ENCODE assay signal across 8 mouse cellular contexts in genomic region chr11:116138468-116139138, GRCm38 (mm10). TPM values are rescaled to one million over a fixed set of nuclear protein-coding genes. Genes with fewer than 3 reads are reported as not detected.
DNase-seq lines count a peak whose midpoint lies in the region; ATAC-seq lines count a peak whose summit lies in the region.

Gene Mrpl38, minus strand, starts transcription at chr11:116138868.

- peaks cover 16% of the 10 kb centered on the region; the same call in 1 of the 2 replicates for H3K79me2 ChIP-seq in macrophage (ENCODE audit: inconsistent target)

- peak within 1 kb of the TSS; percentile 79 for H3K9ac ChIP-seq in hindbrain, embryonic 16.5 days (ENCODE audit: low read depth, low read length)

- H3K27me3 ChIP-seq in hindbrain, embryonic 16.5 days (replicated peaks; ENCODE audit: control insufficient read depth, insufficient read depth, low read length) = no peaks in the 10 kb centered on the region

- peaks cover 15% of the 10 kb centered on the region for H3K36me3 ChIP-seq in hindbrain, embryonic 16.5 days (ENCODE audit: control insufficient read depth, insufficient read depth, low read length)
- H3K36me3 ChIP-seq in macrophage (ENCODE audit: inconsistent target) = no peaks in the 10 kb centered on the region; the same call in 1 of the 2 replicates

- H3K4me1 ChIP-seq in hindbrain, embryonic 16.5 days (ENCODE audit: control insufficient read depth, insufficient read depth, low read depth, low read length) = peaks cover 6% of the 10 kb centered on the region

- ATAC-seq in hindbrain, embryonic 16.5 days = peak; percentile 96

- no peaks in the 10 kb centered on the region for H3K9me3 ChIP-seq in hindbrain, embryonic 16.5 days (ENCODE audit: control insufficient read depth, low read length)

- 0% methylated on average over 53 of the region's 60 CpGs for WGBS in hindbrain, embryonic 16.5 days
- under 1% methylated on average over 59 of the region's 60 CpGs for WGBS in macrophage (ENCODE audit: missing documents)

- peak within 1 kb of the TSS; percentile 65 for H3K27ac ChIP-seq in hindbrain, embryonic 16.5 days (ENCODE audit: low read depth, low read length)
- H3K27ac ChIP-seq in macrophage = no peak within 1 kb of the TSS

- H3K4me3 ChIP-seq in hindbrain, embryonic 16.5 days (ENCODE audit: low read length) = peak within 1 kb of the TSS; percentile 66
- H3K4me3 ChIP-seq in macrophage (ENCODE audit: inconsistent target) = peak within 1 kb of the TSS; percentile 58

- peak within 1 kb of the TSS; percentile 65 for H3K4me2 ChIP-seq in hindbrain, embryonic 16.5 days (ENCODE audit: low read length)

- peak; percentile 90 for DNase-seq in T-cell, adult 2 months (ENCODE audit: low spot score)
- peak; percentile 84 to 85 for DNase-seq in cerebellum, postnatal 36 days
- DNase-seq in gastrocnemius, adult 18-20 months (ENCODE audit: low spot score) = peak; percentile 90
- peak; percentile 68 to 75 for DNase-seq in left cerebral cortex, adult 18-20 months (ENCODE audit: low spot score in 2 of 2)
- DNase-seq in right cerebral cortex, adult 18-20 months = peak; percentile 84
- DNase-seq in urinary bladder, postnatal 10 days (ENCODE audit: low spot score) = peak; percentile 63

RNA-seq across cellular contexts. Expression of gene Mrpl38, which starts in this region (rescaled TPM):
- total RNA-seq in gastrocnemius, adult 18-20 months (2021) = 10 to 100 TPM; 48.4 to 52.9 TPM
- 84.0 and 86.8 TPM in 2 replicates for polyA plus RNA-seq in hindbrain, embryonic 16.5 days (2015; fragmentation: Nextera tagmentation; extraction: Ambion mirVana)
- total RNA-seq in left cerebral cortex, adult 18-20 months (2021) = 10 to 100 TPM; 61.7 to 66.9 TPM
- 10 to 100 TPM in 25 of 26 experiments, 1 to 10 TPM in 1; 9.0 to 74.1 (median 28.7) TPM for total RNA-seq in macrophage (2018; cell fraction: chromatin; rRNA removed)
- total RNA-seq in macrophage (2018; cell fraction: cytosol; rRNA removed) = 10 to 100 TPM; 12.5 to 23.6 (median 18.4) TPM
- total RNA-seq in macrophage (2018; cell fraction: nucleus; rRNA removed) = 10 to 100 TPM; 11.5 to 41.9 (median 19.3) TPM
- polyA plus RNA-seq in macrophage (2018) = 13.6 to 25.3 TPM (median 20.3 TPM) in 3 replicates
